Mouse (Mus musculus) stomach, postnatal 0 days (tissue): ENCODE measurements around the gene Msmp. TPM values are rescaled to one million over a fixed set of nuclear protein-coding genes. Genes with fewer than 3 reads are reported as not detected.
A peak's percentile ranks its signal among the peaks of the same experiment; 100 is the strongest.

Experiments used
- ATAC-seq: fragments of 200-750 bp; cut with Nextera tagmentation; 2 replicates; pipeline ENCODE4 v1.8.0; 2017; ENCODE audit not compliant: low FRiP score, low TSS enrichment
- DNase-seq: peaks from one replicate; pipeline ENCODE4 v3.0.0-alpha.2; 2016; ENCODE audit warnings: low spot score
- H3K27ac ChIP-seq: fragments of 300-500 bp; sonication (generic); replicated peaks from 2 replicates; pipeline ENCODE4 v1.5.1; 2014; ENCODE audit warnings: mild to moderate bottlenecking, control low read depth
- H3K27me3 ChIP-seq: fragments of 300-500 bp; sonication (generic); 2 replicates; pipeline ENCODE4 v1.6.1; 2014; ENCODE audit warnings: low read length; ENCODE audit not compliant: control insufficient read depth, insufficient read depth
- H3K36me3 ChIP-seq: fragments of 300-500 bp; sonication (generic); 2 replicates; pipeline ENCODE4 v1.6.1; 2014; ENCODE audit warnings: low read length, mixed read lengths; ENCODE audit not compliant: control insufficient read depth, insufficient read depth
- H3K4me1 ChIP-seq: fragments of 300-500 bp; sonication (generic); replicated peaks from 2 replicates; pipeline ENCODE4 v1.6.1; 2014; ENCODE audit warnings: antibody characterized with exemption; ENCODE audit not compliant: control insufficient read depth, insufficient read depth
- H3K4me2 ChIP-seq: fragments of 300-500 bp; sonication (generic); replicated peaks from 2 replicates; pipeline ENCODE4 v1.6.1; 2014; ENCODE audit warnings: low read depth, mild to moderate bottlenecking, control low read depth, moderate library complexity
- H3K4me3 ChIP-seq: fragments of 300-500 bp; sonication (generic); 2 replicates; pipeline ENCODE4 v1.5.1; 2014; ENCODE audit warnings: low read depth, low read length, control low read depth
- H3K9ac ChIP-seq: fragments of 300-500 bp; sonication (generic); 2 replicates; pipeline ENCODE4 v1.6.1; 2014; ENCODE audit warnings: mild to moderate bottlenecking, low read length, control low read depth, mixed read lengths
- H3K9me3 ChIP-seq: fragments of 300-500 bp; sonication (generic); 2 replicates; pipeline ENCODE4 v1.6.1; 2016; ENCODE audit warnings: low read length; ENCODE audit not compliant: control insufficient read depth
- CTCF ChIP-seq: IDR thresholded peaks from 2 replicates; pipeline ENCODE4 v1.5.1; 2016; ENCODE audit warnings: antibody characterized with exemption, low read depth, mild to moderate bottlenecking, moderate library complexity
- EP300 ChIP-seq: optimal IDR thresholded peaks from 2 replicates; pipeline ENCODE3; 2016; ENCODE audit warnings: antibody characterized with exemption
- whole genome bisulfite sequencing: fragments of 180-500 bp; shearing (Covaris S2); extraction: QIAGEN DNeasy Blood & Tissue Kit; methylation state at CpG from one replicate; pipeline ENCODE4 v1.1.7; 2014; 5-methylcytosine and 5-hydroxymethylcytosine counted together
- polyA plus RNA-seq: library from polyadenylated mRNA; unstranded; fragments of >200 nt; fragmentation: Nextera tagmentation; extraction: Ambion mirVana; gene quantifications from 2 replicates; pipeline ENCODE4 v1.2.1, GENCODE M21; 2015

Msmp gene
- polyA plus RNA-seq, 1 experiment from 2014 or later: 0.25 TPM

DNA sequence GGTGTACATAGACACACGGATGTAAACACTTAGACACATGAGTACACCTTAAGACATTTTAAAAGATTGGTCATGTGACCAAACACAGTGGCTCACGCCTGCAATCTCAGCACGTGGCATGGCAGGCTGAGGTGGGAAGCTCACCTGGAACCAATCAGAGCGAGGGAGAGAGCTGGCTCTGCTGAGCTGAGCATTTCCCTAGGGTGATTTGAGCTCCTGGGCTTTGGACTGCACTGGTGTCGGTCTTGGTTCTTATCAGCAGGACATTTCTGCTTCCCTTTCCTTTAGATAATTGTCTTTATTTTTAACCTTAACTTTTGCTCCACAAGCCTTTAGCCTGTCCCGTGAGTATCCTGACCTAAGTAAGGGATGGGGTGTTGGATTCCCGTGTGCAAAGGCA, 3.4 kb upstream of the Msmp start:
- no peak overlapping the region for H3K27ac ChIP-seq
- WGBS: 48% methylated on average over 7 of the region's 7 CpGs
- H3K9ac ChIP-seq: no peak overlapping the region
- H3K27me3 ChIP-seq: no peaks in the 10 kb centered on the region
- no peak overlapping the region for H3K4me2 ChIP-seq
- ATAC-seq (peak; percentile 37; the same call in 1 of the 2 replicates), DNase-seq (no peak)
- no peak overlapping the region for H3K4me3 ChIP-seq
- H3K4me1 ChIP-seq: no peaks in the 10 kb centered on the region
- H3K36me3 ChIP-seq: peaks cover 12% of the 10 kb centered on the region
- H3K9me3 ChIP-seq: no peaks in the 10 kb centered on the region
- TF ChIP-seq CTCF (no peak), EP300 (no peak)

DNA sequence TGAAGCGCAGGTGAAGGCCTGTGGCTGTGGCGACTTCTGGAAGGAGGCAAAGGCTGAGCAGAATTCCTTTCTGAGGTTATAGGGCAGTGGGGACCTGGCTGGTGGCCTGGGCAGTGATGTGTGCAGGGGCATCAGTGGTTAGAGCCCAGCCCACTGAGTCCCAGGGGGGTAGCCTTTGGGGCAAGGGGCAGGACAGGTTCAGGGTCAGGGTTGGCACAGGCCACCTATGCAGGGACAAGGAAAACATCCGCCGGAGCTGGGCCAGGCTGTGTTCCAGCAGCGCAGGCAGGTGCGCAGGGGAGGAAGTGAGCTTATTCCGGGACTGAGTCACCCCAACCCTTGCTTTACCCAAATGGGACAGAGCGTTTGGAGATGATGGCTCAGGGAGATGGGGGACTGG, 2.1 kb upstream of the Msmp start:
- DNase-seq (no peak), ATAC-seq (0 out of 2 replicates have a peak, but pooled peaks have one; percentile 19)
- Histone ChIP-seq H3K4me3 (no peak overlapping the region), H3K9me3 (no peaks in the 10 kb centered on the region), H3K4me2 (no peak overlapping the region), H3K27ac (no peak overlapping the region), H3K9ac (no peak overlapping the region; the same call in 1 of the 2 replicates), H3K4me1 (no peaks in the 10 kb centered on the region), H3K36me3 (peaks cover 19% of the 10 kb centered on the region), H3K27me3 (no peaks in the 10 kb centered on the region)
- TF ChIP-seq CTCF (no peak), EP300 (no peak)
- 64% methylated on average over 8 of the region's 8 CpGs for WGBS

DNA sequence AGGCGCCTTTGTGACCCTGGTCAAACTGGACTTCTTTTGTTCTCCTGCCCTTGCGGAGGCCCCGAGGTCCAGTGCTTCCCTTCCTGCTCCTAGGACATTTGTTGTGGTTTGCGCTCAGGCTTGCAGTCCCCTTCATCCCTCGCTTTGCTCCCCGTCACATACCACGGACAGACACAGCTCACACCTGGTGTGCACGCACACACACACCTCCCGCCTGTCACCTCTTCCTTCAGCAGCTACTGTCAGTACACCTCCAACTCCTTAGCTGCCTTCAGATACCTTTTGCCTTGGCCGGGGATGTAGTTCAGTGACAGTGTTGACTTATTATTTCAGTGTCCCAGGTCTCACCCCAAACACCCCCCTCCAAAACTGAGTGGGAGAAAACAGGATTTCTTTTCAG, 1.4 kb upstream of the Msmp start:
- Histone ChIP-seq H3K4me2 (no peak overlapping the region), H3K9me3 (no peaks in the 10 kb centered on the region), H3K27ac (no peak overlapping the region), H3K36me3 (peaks cover 21% of the 10 kb centered on the region), H3K4me3 (no peak overlapping the region), H3K4me1 (no peaks in the 10 kb centered on the region), H3K27me3 (no peaks in the 10 kb centered on the region), H3K9ac (no peak overlapping the region)
- 39% methylated on average over 10 of the region's 10 CpGs for WGBS
- no peak for ATAC-seq
- no peak for TF ChIP-seq EP300
- TF ChIP-seq CTCF: no peak
- DNase-seq: no peak

DNA sequence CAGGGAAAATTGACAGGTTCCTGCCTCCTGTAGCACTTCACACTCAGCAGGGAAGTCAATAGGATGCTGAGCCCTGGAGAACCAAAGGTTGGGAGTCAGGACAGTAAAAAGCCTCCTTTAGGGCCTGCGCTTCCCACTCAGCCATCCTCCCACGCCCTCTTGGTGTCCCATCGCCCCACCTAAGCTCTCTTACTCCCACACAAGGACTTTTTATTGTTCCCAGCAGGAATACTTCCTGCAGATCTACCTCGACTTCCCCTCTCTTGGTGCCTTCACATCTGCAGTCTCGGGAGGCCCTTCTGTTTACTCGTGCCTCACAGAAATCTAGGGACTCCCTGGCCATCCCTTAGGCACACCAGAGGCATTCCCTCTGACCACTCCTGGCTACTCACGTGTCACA, 873 bp downstream of the Msmp start:
- Histone ChIP-seq H3K27ac (no peak overlapping the region), H3K4me3 (no peak overlapping the region), H3K27me3 (no peaks in the 10 kb centered on the region), H3K4me1 (0 out of 2 replicates have a peak, but pooled peaks cover 2% of the 10 kb centered on the region), H3K9ac (no peak overlapping the region), H3K9me3 (no peaks in the 10 kb centered on the region), H3K36me3 (peaks cover 21% of the 10 kb centered on the region), H3K4me2 (no peak overlapping the region)
- DNase-seq (no peak), ATAC-seq (no peak)
- no peak for TF ChIP-seq EP300
- no peak for TF ChIP-seq CTCF
- 67% methylated on average over 7 of the region's 7 CpGs for WGBS

DNA sequence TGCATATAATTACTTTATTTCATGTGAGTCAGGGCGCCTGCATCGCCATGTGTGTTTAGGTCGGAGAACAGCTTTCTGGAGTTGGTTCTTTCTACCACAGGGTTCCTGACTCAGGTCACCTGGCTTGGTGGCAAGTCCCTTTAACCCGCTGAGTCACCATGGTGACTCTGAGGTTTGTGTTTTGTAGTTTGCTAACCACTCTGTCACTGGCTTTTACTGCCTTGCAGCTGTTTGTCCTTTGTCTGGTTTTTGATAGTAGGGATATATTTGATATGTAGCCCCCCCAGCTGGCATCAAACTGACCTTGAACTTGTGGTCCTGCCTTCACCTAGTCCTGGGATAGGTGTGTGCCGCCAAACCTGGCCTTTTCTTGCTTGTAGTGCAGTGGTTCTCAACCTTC, 2.1 kb downstream of the Msmp start:
- no peak for TF ChIP-seq EP300
- TF ChIP-seq CTCF: no peak
- Histone ChIP-seq H3K4me1 (0 out of 2 replicates have a peak, but pooled peaks cover 4% of the 10 kb centered on the region), H3K4me2 (no peak overlapping the region), H3K27ac (no peak overlapping the region), H3K9me3 (no peaks in the 10 kb centered on the region), H3K9ac (no peak overlapping the region), H3K4me3 (no peak overlapping the region), H3K36me3 (peaks cover 21% of the 10 kb centered on the region), H3K27me3 (no peaks in the 10 kb centered on the region)
- no peak for ATAC-seq
- no peak for DNase-seq
- WGBS: 96% methylated on average over 5 of the region's 5 CpGs

DNA sequence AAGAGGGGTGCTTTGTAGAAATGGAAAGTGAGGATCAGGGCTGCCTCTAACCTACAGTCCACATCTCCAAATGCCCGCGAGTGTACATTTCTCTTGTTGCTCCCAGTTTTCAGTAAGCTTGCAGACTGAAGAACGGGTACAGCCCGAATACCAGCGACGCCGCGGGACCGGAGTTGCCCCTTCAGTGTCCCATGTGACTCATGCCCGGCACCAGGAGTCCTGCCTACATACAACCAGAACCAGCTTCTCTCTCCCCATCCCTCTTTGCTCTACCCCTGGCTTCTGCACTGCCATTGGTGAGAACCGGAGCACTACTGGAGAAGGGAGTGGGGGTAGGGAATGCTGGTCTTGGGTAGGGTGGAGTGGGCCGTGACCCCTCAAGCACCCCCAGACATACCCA, 2.9 kb downstream of the Msmp start:
- Histone ChIP-seq H3K27ac (no peak overlapping the region), H3K9me3 (no peaks in the 10 kb centered on the region), H3K4me1 (0 out of 2 replicates have a peak, but pooled peaks cover 4% of the 10 kb centered on the region), H3K4me3 (no peak overlapping the region), H3K36me3 (peaks cover 21% of the 10 kb centered on the region), H3K4me2 (no peak overlapping the region), H3K9ac (no peak overlapping the region), H3K27me3 (no peaks in the 10 kb centered on the region)
- no peak for ATAC-seq
- WGBS: 95% methylated on average over 12 of the region's 12 CpGs
- TF ChIP-seq CTCF (no peak), EP300 (no peak)
- no peak for DNase-seq
